Mouse (Mus musculus) CH12F3 (cell line): ENCODE measurements at regions not wholly inside any gene's neighbourhood (a gene's known extent, or its start where the extent isn't known, plus 50 kb on each side); places are given as distances from the start of the nearest gene placed in this dataset.

ENCODE experiments used
- in situ Hi-C: fragments of 300-500 bp; cut with MboI; formaldehyde crosslinking; loops from 2 replicates; pipeline ENCODE4 v1.14.3; 2020; ENCODE audit warnings: low sequenced_read_pairs

GRCm38 (mm10) chr15:96751243-96752061, 51.9 kb upstream of the Slc38a2 start:
- in situ Hi-C loops, result no loop called here

GRCm38 (mm10) chr15:96749534-96750256, 50.2 kb upstream of the Slc38a2 start:
- in situ Hi-C loops, result no loop called here
